Mouse (Mus musculus) kidney, postnatal 0 days (tissue): ENCODE data around the gene Fam126a. TPM values are rescaled to one million over a fixed set of nuclear protein-coding genes. Genes with fewer than 3 reads are reported as not detected.

ENCODE experiments used
- ATAC-seq: fragments of 200-750 bp; cut with Nextera tagmentation; replicated peaks from 2 replicates; pipeline ENCODE4 v1.8.0; 2017; ENCODE audit warnings: low read depth, moderate number of reproducible peaks, moderate TSS enrichment, moderate library complexity; ENCODE audit not compliant: low FRiP score
- DNase-seq: peaks from one replicate; pipeline ENCODE4 v3.0.0-alpha.2; 2016; ENCODE audit warnings: low spot score
- H3K27ac ChIP-seq: fragments of 300-500 bp; sonication (generic); 2 replicates; pipeline ENCODE4 v1.5.1; 2014; ENCODE audit warnings: mild to moderate bottlenecking
- H3K27me3 ChIP-seq: fragments of 300-500 bp; sonication (generic); 2 replicates; pipeline ENCODE4 v1.6.1; 2014; ENCODE audit warnings: low read length, mixed read lengths; ENCODE audit not compliant: insufficient read depth
- H3K36me3 ChIP-seq: fragments of 300-500 bp; sonication (generic); 2 replicates; pipeline ENCODE4 v1.6.1; 2014; ENCODE audit warnings: low read length, mixed read lengths; ENCODE audit not compliant: insufficient read depth
- H3K4me1 ChIP-seq: fragments of 300-500 bp; sonication (generic); replicated peaks from 2 replicates; pipeline ENCODE4 v1.6.1; 2014; ENCODE audit warnings: antibody characterized with exemption, low read length, mixed read lengths; ENCODE audit not compliant: insufficient read depth
- H3K4me2 ChIP-seq: fragments of 300-500 bp; sonication (generic); 2 replicates; pipeline ENCODE4 v1.6.1; 2014; ENCODE audit warnings: mild to moderate bottlenecking, low read length, moderate library complexity, mixed read lengths
- H3K4me3 ChIP-seq: fragments of 300-500 bp; sonication (generic); replicated peaks from 2 replicates; pipeline ENCODE4 v1.5.1; 2014; ENCODE audit warnings: low read depth, low read length
- H3K9ac ChIP-seq: fragments of 300-500 bp; sonication (generic); 2 replicates; pipeline ENCODE4 v1.6.1; 2014; ENCODE audit warnings: low read depth, low read length
- H3K9me3 ChIP-seq: fragments of 300-500 bp; sonication (generic); replicated peaks from 2 replicates; pipeline ENCODE4 v1.6.1; 2016; ENCODE audit warnings: low read length, inconsistent platforms, mixed read lengths
- CTCF ChIP-seq: IDR thresholded peaks from 2 replicates; pipeline ENCODE4 v1.5.1; 2016; ENCODE audit warnings: antibody characterized with exemption, low read depth, mild to moderate bottlenecking, moderate library complexity
- WGBS: fragments of 180-500 bp; shearing (Covaris S2); extraction: QIAGEN DNeasy Blood & Tissue Kit; methylation state at CpG from one replicate; pipeline ENCODE4 v1.1.7; 2014; 5-methylcytosine and 5-hydroxymethylcytosine counted together
- polyA plus RNA-seq: library from polyadenylated mRNA; unstranded; fragments of >200 nt; fragmentation: Nextera tagmentation; extraction: Ambion mirVana; gene quantifications from 2 replicates; pipeline ENCODE4 v1.2.1, GENCODE M21; 2015

The Fam126a gene
- polyA plus RNA-seq, 1 experiment from 2014 or later = 10.7 TPM

DNA sequence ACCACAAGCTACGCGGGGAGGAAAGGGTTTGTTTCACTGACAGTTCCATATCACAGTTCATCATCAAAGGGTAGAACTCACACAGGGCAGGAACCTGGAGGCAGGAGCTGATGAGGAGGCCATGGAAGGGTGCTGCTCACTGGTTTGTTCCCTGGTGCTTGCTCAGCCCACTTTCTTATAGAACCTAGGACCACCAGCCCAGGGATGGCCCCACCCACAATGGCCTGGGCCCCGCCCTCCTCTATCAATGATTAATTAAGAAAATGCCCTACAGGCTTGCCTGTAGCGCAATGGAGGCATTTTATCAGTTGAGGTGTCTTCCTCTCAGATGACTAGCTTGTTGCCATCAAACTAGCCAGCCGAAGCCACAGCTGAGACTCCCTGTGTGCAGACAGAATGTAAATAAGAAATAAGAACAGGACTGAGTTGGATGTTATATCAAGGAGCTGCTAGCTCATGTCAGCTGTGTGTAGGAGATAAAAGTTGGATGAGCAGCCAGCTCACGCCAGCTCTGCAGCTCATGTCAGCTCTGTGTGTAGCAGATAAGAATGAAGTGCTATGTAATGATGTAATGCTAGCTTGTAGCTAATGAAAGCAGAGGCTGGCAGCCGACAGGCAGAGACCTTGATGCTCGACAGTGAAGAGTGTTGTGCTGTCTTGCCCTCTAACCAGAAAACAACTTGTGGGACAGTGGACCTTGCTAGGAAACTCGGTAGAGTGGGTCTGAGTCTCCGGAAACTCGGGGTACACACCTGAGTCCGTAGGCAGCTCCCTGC lies 107.8 kb downstream of the Fam126a start:
- ATAC-seq = no peak
- Histone ChIP-seq H3K4me2 (no peak overlapping the region), H3K9me3 (no peaks in the 10 kb centered on the region), H3K27me3 (no peaks in the 10 kb centered on the region), H3K9ac (no peak overlapping the region), H3K27ac (no peak overlapping the region), H3K4me1 (no peaks in the 10 kb centered on the region), H3K36me3 (no peaks in the 10 kb centered on the region), H3K4me3 (no peak overlapping the region)
- 75% methylated on average over 12 of the region's 12 CpGs for WGBS
- no peak for DNase-seq
- TF ChIP-seq CTCF = no peak

DNA sequence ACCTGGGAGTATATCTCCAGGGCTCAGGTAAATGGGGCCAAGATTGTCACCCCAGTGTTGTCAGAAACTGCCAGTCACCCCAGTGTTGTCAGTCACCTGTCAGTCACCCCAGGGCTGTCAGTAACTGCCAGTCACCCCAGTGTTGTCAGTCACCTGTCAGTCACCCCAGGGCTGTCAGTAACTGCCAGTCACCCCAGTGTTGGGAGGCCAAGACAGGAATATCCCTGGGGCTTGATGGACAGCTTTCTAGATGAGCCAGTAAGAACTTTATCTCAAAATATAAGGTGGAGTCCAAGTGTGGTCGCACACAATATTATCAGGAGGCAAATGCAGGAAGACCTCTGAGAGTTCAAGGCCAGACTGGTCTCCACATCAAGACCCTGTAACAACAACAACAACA lies 109.2 kb downstream of the Fam126a start:
- Histone ChIP-seq H3K4me1 (no peaks in the 10 kb centered on the region), H3K9me3 (no peaks in the 10 kb centered on the region), H3K36me3 (no peaks in the 10 kb centered on the region), H3K9ac (no peak overlapping the region), H3K27me3 (no peaks in the 10 kb centered on the region), H3K27ac (no peak overlapping the region), H3K4me2 (no peak overlapping the region), H3K4me3 (no peak overlapping the region)
- 85% methylated on average over 1 of the region's 1 CpGs for WGBS
- no peak for TF ChIP-seq CTCF
- ATAC-seq (no peak), DNase-seq (no peak)

DNA sequence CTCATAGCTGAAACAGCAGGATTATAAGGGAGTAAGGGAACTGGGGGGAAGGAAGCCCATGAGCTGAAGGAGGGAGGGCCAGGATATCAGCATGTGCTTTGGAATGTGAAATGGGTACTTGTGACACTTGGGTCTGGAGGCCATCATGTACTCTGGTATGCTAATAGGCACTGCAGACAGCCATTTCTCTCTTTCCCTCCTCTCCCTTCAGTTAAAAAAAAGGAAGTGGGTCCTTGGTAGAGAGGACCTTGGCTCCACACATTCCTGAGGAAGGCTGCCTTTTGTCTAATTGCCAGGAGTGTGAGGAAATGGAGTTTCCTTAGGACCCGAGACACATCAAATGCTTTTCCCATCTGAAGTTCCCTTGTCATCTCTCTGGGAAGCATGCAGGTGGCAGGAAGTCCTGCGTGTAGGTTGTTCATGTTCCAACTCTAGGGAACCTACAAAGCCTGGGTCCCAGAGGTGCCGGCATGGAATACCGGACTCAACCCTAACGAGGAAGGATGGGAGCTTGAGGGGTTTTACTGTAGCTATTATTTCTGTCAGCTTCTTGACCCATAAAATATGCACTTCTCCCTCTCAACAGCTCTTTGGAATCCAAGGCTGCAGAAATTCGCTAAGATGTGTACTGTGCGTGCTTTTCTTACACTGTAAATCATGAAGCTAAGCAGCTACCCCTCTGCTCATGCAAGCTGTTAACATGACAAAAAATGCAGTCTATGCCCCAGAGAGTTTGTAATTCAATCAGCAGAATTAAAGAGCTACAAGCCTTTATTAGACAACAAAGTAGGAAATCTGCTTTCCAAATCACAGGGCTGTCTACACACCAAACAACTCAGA lies 110.4 kb downstream of the Fam126a start:
- ATAC-seq = no peak
- H3K27ac ChIP-seq = peak overlapping the region; percentile 70
- H3K4me3 ChIP-seq = no peak overlapping the region
- H3K4me2 ChIP-seq = 0 out of 2 replicates have a peak overlapping the region, but pooled peaks have one; percentile 3
- DNase-seq = peak; percentile 90
- H3K36me3 ChIP-seq = no peaks in the 10 kb centered on the region
- H3K9ac ChIP-seq = no peak overlapping the region
- TF ChIP-seq CTCF = no peak
- 23% methylated on average over 7 of the region's 7 CpGs for WGBS
- H3K9me3 ChIP-seq = no peaks in the 10 kb centered on the region
- H3K4me1 ChIP-seq = no peaks in the 10 kb centered on the region
- H3K27me3 ChIP-seq = no peaks in the 10 kb centered on the region

DNA sequence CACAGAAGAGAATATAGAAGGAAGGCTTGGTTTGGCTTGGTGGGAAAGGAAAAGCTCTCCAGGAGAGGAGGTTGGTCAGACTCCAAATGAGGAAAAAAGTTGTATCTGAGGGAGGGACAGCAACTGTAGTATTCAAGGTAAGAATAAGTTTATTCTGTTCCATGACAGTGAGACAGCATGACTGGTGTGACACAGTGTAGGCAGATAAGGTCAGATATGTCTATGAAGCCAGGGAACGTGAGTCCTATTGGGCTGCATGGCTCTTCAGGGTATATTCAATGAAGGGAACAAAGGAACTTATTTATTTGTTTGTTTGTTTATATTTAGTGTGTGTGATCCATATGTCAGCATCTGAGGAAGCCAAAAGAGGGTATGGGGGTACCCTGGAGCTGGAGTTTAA lies 113.2 kb downstream of the Fam126a start:
- ATAC-seq (no peak), DNase-seq (no peak)
- no peak for TF ChIP-seq CTCF
- H3K9ac ChIP-seq = no peak overlapping the region
- H3K9me3 ChIP-seq = no peaks in the 10 kb centered on the region
- H3K36me3 ChIP-seq = no peaks in the 10 kb centered on the region
- WGBS = 90% methylated on average over 1 of the region's 1 CpGs
- no peaks in the 10 kb centered on the region for H3K27me3 ChIP-seq
- no peak overlapping the region for H3K27ac ChIP-seq
- H3K4me2 ChIP-seq = no peak overlapping the region
- no peak overlapping the region for H3K4me3 ChIP-seq
- no peaks in the 10 kb centered on the region for H3K4me1 ChIP-seq

DNA sequence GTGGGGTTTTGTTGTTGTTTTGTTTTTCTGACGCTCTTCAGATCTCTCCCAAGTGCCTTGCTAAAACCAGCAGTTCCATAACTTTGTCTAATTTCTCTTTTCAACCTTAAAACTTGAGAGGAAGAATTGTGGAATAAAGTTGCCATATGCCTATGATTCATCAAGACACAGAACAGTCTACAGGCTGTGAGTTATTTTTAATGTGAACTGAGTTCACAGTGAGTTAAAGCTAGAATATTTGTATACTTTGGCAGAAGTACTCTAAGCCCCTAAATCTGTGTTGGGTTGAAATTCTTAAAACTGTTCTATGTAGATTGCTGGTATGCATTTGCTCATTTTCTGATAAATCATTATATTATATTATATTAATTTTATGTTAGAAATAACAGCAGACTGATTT lies 118.9 kb downstream of the Fam126a start:
- no peak overlapping the region for H3K27ac ChIP-seq
- no peaks in the 10 kb centered on the region for H3K4me1 ChIP-seq
- H3K9ac ChIP-seq = no peak overlapping the region
- WGBS = 67% methylated on average over 1 of the region's 1 CpGs
- no peaks in the 10 kb centered on the region for H3K27me3 ChIP-seq
- no peaks in the 10 kb centered on the region for H3K9me3 ChIP-seq
- H3K36me3 ChIP-seq = no peaks in the 10 kb centered on the region
- DNase-seq (peak; percentile 82), ATAC-seq (no peak)
- no peak overlapping the region for H3K4me3 ChIP-seq
- H3K4me2 ChIP-seq = no peak overlapping the region
- no peak for TF ChIP-seq CTCF

GRCm38 (mm10) chr5:23909256-23909655 lies 121.2 kb downstream of the Fam126a start:
- DNase-seq (no peak), ATAC-seq (no peak)
- H3K4me2 ChIP-seq = no peak overlapping the region
- no peaks in the 10 kb centered on the region for H3K4me1 ChIP-seq
- no peaks in the 10 kb centered on the region for H3K27me3 ChIP-seq
- no peak overlapping the region for H3K9ac ChIP-seq
- TF ChIP-seq CTCF = no peak
- no peak overlapping the region for H3K4me3 ChIP-seq
- no peak overlapping the region for H3K27ac ChIP-seq
- no peaks in the 10 kb centered on the region for H3K36me3 ChIP-seq
- 91% methylated on average over 3 of the region's 3 CpGs for WGBS
- H3K9me3 ChIP-seq = no peaks in the 10 kb centered on the region
